In the genomic region with DNA sequence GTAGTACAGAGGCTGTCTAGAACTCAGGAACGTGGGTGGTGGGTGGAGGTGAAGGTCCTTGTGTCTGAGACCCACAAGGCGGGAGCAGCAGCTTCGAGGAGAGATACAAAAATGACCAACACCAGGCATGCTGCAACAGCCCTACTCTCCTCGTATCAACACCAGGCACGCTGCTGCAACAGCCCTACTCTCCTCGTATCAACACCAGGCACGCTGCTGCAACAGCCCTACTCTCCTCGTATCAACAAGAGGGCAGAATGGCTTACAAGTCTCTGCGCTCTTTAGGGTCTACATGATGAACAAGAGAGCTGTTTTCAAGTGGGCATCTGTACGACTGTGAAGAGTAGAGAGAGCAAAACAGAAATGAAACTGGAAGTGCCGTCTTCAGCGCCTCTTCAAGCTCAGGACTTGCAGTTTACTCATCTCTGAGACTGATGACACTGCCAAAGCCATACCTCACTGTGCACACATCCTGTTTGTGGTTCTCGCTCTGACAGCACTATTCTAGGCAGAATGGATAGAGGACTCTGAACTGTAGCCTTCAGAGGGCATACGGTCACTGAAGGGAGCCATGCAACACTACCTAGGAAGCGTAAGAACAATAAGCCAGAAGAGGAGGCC, we compare ENCODE assay signal across 1 mouse cellular context.
TF ChIP-seq lines count a peak whose summit lies in the region.

No protein-coding gene starts in this region.

TF ChIP-seq in CH12.LX, 34 proteins besides CTCF, POLR2A, EP300 and RAD21 (continued from another document):
- TF ChIP-seq JUN (IDR thresholded peaks at IDR 0.05; ENCODE audit: insufficient read depth, low read depth, low read length) (peak; percentile 81), USF1 (IDR thresholded peaks at IDR 0.05; ENCODE audit: low read depth, low read length) (no peak), CHD1 (IDR thresholded peaks at IDR 0.05; ENCODE audit: low read depth, low read length) (no peak), HCFC1 (IDR thresholded peaks at IDR 0.05; ENCODE audit: low read depth, low read length) (peak; percentile 22), MEF2A (IDR thresholded peaks at IDR 0.05; ENCODE audit: borderline replicate concordance, low read depth, low read length) (peak; percentile 81; the same call in 1 of the 2 replicates), BHLHE40 (IDR thresholded peaks at IDR 0.05; ENCODE audit: low read depth, low read length) (peak; percentile 81), MYC (IDR thresholded peaks at IDR 0.05; ENCODE audit: low read depth, low read length) (peak; percentile 75; the same call in 1 of the 2 replicates), MAZ (IDR thresholded peaks at IDR 0.05; ENCODE audit: low read depth, low read length) (peak; percentile 66), GABPA (IDR thresholded peaks at IDR 0.05; ENCODE audit: insufficient replicate concordance, low read depth, low read length) (no peak)
TF ChIP-seq in CH12.LX: peak in this region for 19.
